Mouse (Mus musculus) ovary, postnatal 10 days (tissue): Measurements from ENCODE around the gene Rasl10a.
"Not testable (repeated sequence)": the region's sequence is repeated elsewhere in the genome, so short reads cannot be mapped to it uniquely, and the experiment has no call there.

Experiments
- DNase-seq: peaks from one replicate; pipeline ENCODE4 v3.0.0; 2022; ENCODE audit warnings: low spot score

Gene Rasl10a

GRCm38 (mm10) chr11:5076843-5077242, 18.9 kb downstream of the Rasl10a start:
- DNase-seq: not testable (repeated sequence)

- no peak for DNase-seq
These were observed 31.2 kb downstream of the Rasl10a start for GRCm38 (mm10) chr11:5089147-5089546.

GRCm38 (mm10) chr11:5091706-5092105, 33.8 kb downstream of the Rasl10a start:
- DNase-seq: no peak

- no peak for DNase-seq
These were observed 37.9 kb downstream of the Rasl10a start for GRCm38 (mm10) chr11:5095877-5096276.

- DNase-seq: no peak
These were observed 38.6 kb downstream of the Rasl10a start for GRCm38 (mm10) chr11:5096480-5097020.

GRCm38 (mm10) chr11:5098035-5098735, 40.3 kb downstream of the Rasl10a start:
- peak; percentile 45 for DNase-seq

- DNase-seq: peak; percentile 100
These were observed 41.0 kb downstream of the Rasl10a start, which contains the start of the genes Rhbdd3 and Ewsr1 for GRCm38 (mm10) chr11:5098736-5099542. Gene Rhbdd3, plus strand, starts transcription at chr11:5098926. Gene Ewsr1, minus strand, starts transcription at chr11:5099266.

- DNase-seq: peak; percentile 52
These were observed 41.8 kb downstream of the Rasl10a start for GRCm38 (mm10) chr11:5099576-5100183.

GRCm38 (mm10) chr11:5100283-5100682, 42.4 kb downstream of the Rasl10a start:
- DNase-seq: no peak

- no peak for DNase-seq
These were observed 42.9 kb downstream of the Rasl10a start for GRCm38 (mm10) chr11:5100801-5101200.

GRCm38 (mm10) chr11:5101641-5102040, 43.7 kb downstream of the Rasl10a start:
- no peak for DNase-seq

- no peak for DNase-seq
These were observed 44.5 kb downstream of the Rasl10a start for GRCm38 (mm10) chr11:5102384-5102783.

GRCm38 (mm10) chr11:5103986-5104509, 46.1 kb downstream of the Rasl10a start:
- no peak for DNase-seq

GRCm38 (mm10) chr11:5109441-5109840, 51.5 kb downstream of the Rasl10a start:
- no peak for DNase-seq
